Mouse (Mus musculus) spleen, adult 2 months (tissue): Measurements from ENCODE around the gene Plin1.

Experiments
- CTCF ChIP-seq: fragments of 200-500 bp; IDR thresholded peaks from 2 replicates; pipeline ENCODE4 v1.5.1; 2011; ENCODE audit warnings: mild to moderate bottlenecking, inconsistent platforms; ENCODE audit not compliant: insufficient read depth, insufficient read length, insufficient replicate concordance; ENCODE audit errors: extremely low read depth
- POLR2A ChIP-seq: fragments of 200-500 bp; IDR thresholded peaks from 2 replicates; pipeline ENCODE4 v1.6.1; 2011; ENCODE audit warnings: low read depth, low read length, inconsistent platforms

- TF ChIP-seq CTCF (no peak), POLR2A (no peak)
Observed at GRCm38 (mm10) chr7:79765991-79766390, 33.3 kb upstream of the Plin1 start.
